ENCODE assay signal across 19 mouse cellular contexts in genomic region chr6:89740466-89740865, GRCm38 (mm10). TPM values are rescaled to one million over a fixed set of nuclear protein-coding genes. Genes with fewer than 3 reads are reported as not detected.
DNase-seq lines count a peak whose midpoint lies in the region; ATAC-seq lines count a peak whose summit lies in the region.
"Had no signal": no experiment of that assay in that cellular context is flagged by ENCODE, and none has a peak within 500 bp of the region (broad histone marks: within the 10 kb centered on the region; RNA-seq: fewer than 3 reads in every experiment).

TSS of gene Vmn1r41 (plus strand) at chr6:89740766.

- H3K4me1 ChIP-seq in midbrain, embryonic 11.5 days (ENCODE audit: control insufficient read depth, insufficient read depth, low read length), result no peaks in the 10 kb centered on the region
- H3K4me1 ChIP-seq in midbrain, embryonic 15.5 days, result no peaks in the 10 kb centered on the region

- no peak within 1 kb of the TSS for H3K27ac ChIP-seq in midbrain, embryonic 11.5 days (ENCODE audit: low read depth, low read length)
- H3K27ac ChIP-seq in midbrain, embryonic 15.5 days, result no peak within 1 kb of the TSS

- H3K9ac ChIP-seq in midbrain, embryonic 11.5 days (ENCODE audit: low read length), result no peak within 1 kb of the TSS
- no peak within 1 kb of the TSS for H3K9ac ChIP-seq in midbrain, embryonic 15.5 days

- H3K4me3 ChIP-seq in midbrain, embryonic 11.5 days (ENCODE audit: low read depth, low read length), result no peak within 1 kb of the TSS
- no peak within 1 kb of the TSS for H3K4me3 ChIP-seq in midbrain, embryonic 15.5 days

- H3K36me3 ChIP-seq in midbrain, embryonic 11.5 days (ENCODE audit: control insufficient read depth, insufficient read depth, low read length), result no peaks in the 10 kb centered on the region
- no peaks in the 10 kb centered on the region for H3K36me3 ChIP-seq in midbrain, embryonic 15.5 days (replicated peaks)
- H3K36me3 ChIP-seq: G1E had no signal

- H3K27me3 ChIP-seq in midbrain, embryonic 11.5 days (ENCODE audit: control insufficient read depth, insufficient read depth, low read length), result no peaks in the 10 kb centered on the region
- no peaks in the 10 kb centered on the region for H3K27me3 ChIP-seq in midbrain, embryonic 15.5 days (replicated peaks)
- H3K27me3 ChIP-seq: Patski had no signal

- H3K4me2 ChIP-seq in midbrain, embryonic 11.5 days, result no peak within 1 kb of the TSS
- H3K4me2 ChIP-seq in midbrain, embryonic 15.5 days, result no peak within 1 kb of the TSS

- peaks cover 6% of the 10 kb centered on the region; the same call in 1 of the 2 replicates for H3K9me3 ChIP-seq in midbrain, embryonic 11.5 days (ENCODE audit: control insufficient read depth, low read length)
- H3K9me3 ChIP-seq in midbrain, embryonic 15.5 days, result no peaks in the 10 kb centered on the region
- H3K9me3 ChIP-seq: G1E had no signal

- no peak for ATAC-seq in midbrain, embryonic 11.5 days (ENCODE audit: low FRiP score)
- no peak for ATAC-seq in midbrain, embryonic 15.5 days (replicated peaks)
- ATAC-seq: activated CD4-positive, CD25-positive, alpha-beta regulatory T cell, adult 4 months; CD4-positive, CD25-positive, alpha-beta regulatory T cell, adult 4 months; Patski had no signal

- DNase-seq in midbrain, embryonic 11.5 days (ENCODE audit: low spot score, missing footprints), result peak; percentile 51
- DNase-seq: adrenal gland, adult 8-10 months; adrenal gland, postnatal 10 days; adrenal gland, postnatal 14 days; adrenal gland, postnatal 25 days; adrenal gland, postnatal 36 days; B cell, adult 2 months; cerebellum, adult 11 months; cerebellum, adult 11-12 months; cerebellum, adult 18-20 months; cerebellum, adult 2 months had no signal

RNA-seq across cellular contexts. Expression of gene Vmn1r41, which starts in this region (rescaled TPM):
- polyA plus RNA-seq in midbrain, embryonic 11.5 days (2014; fragmentation: Nextera tagmentation; extraction: Ambion mirVana), result not detected in 2 replicates
- polyA plus RNA-seq in midbrain, embryonic 15.5 days (2015; fragmentation: Nextera tagmentation; extraction: Ambion mirVana), result not detected in 2 replicates
- polyA plus RNA-seq: activated CD4-positive, CD25-positive, alpha-beta regulatory T cell, adult 4 months; adrenal gland, adult 2 months; brain, embryonic 14.5 days; C2C12; CD4-positive, CD25-positive, alpha-beta regulatory T cell, adult 4 months; cerebellum, adult 2 months; G1E; Patski had no signal

Comparison
In these comparisons a context has a peak if more than half of its experiments do, and no peak if none do; other contexts are left out.
1. Peak in DNase-seq in midbrain, embryonic 11.5 days; RNA of the gene not detected or under 1 TPM.